ENCODE assay signal across 24 mouse cellular contexts in the genomic region with DNA sequence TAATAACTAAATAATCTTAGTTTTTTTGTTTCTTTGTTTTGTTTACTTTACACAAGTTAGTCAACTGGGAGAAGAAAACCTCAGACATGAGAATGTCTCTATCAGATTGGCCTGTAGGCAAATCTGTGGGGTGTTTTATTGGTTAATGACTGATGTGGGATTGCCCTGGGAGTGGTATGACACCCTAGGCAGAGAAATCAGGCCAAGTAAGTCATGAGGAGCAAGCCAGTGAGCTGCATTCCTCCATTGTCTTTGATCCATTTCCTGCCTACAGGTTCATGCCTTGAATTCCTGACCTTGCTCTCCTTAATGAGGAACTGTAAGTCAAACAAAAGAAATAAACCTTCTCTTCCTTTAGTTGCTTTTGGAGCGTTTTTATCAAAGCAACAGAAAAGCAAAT.
DNase-seq lines count a peak whose midpoint lies in the region; ATAC-seq and TF ChIP-seq lines count a peak whose summit lies in the region.
"Had no signal": no experiment of that assay in that cellular context is flagged by ENCODE, and none has a peak within 500 bp of the region (broad histone marks: within the 10 kb centered on the region; RNA-seq: fewer than 3 reads in every experiment).

No protein-coding gene starts in this region.

- H3K27me3 ChIP-seq in kidney, adult 2 months (replicated peaks; ENCODE audit: control insufficient read depth, insufficient read depth, low read length): no peaks in the 10 kb centered on the region
- no peaks in the 10 kb centered on the region for H3K27me3 ChIP-seq in midbrain, embryonic 11.5 days (ENCODE audit: control insufficient read depth, insufficient read depth, low read length)
- H3K27me3 ChIP-seq in midbrain, postnatal 0 days (ENCODE audit: insufficient read depth, low read length): no peaks in the 10 kb centered on the region
- H3K27me3 ChIP-seq: embryonic facial prominence, embryonic 13.5 days; embryonic facial prominence, embryonic 15.5 days; forebrain, embryonic 12.5 days had no signal

- H3K9me3 ChIP-seq in midbrain, embryonic 11.5 days (ENCODE audit: control insufficient read depth, low read length): no peaks in the 10 kb centered on the region
- H3K9me3 ChIP-seq in midbrain, postnatal 0 days (ENCODE audit: low read length): no peaks in the 10 kb centered on the region
- H3K9me3 ChIP-seq: embryonic facial prominence, embryonic 13.5 days; embryonic facial prominence, embryonic 15.5 days; forebrain, embryonic 10.5 days; forebrain, embryonic 12.5 days had no signal

- H3K4me2 ChIP-seq in midbrain, embryonic 11.5 days: no peak overlapping the region
- no peak overlapping the region for H3K4me2 ChIP-seq in midbrain, postnatal 0 days (ENCODE audit: low read depth, low read length, poor library complexity, severe bottlenecking)
- H3K4me2 ChIP-seq: embryonic facial prominence, embryonic 13.5 days; embryonic facial prominence, embryonic 15.5 days; forebrain, embryonic 12.5 days had no signal

- peaks cover 3% of the 10 kb centered on the region; the same call in 1 of the 2 replicates for H3K4me1 ChIP-seq in kidney, adult 2 months (ENCODE audit: control insufficient read depth, insufficient read depth, low read length)
- no peaks in the 10 kb centered on the region for H3K4me1 ChIP-seq in midbrain, embryonic 11.5 days (ENCODE audit: control insufficient read depth, insufficient read depth, low read length)
- H3K4me1 ChIP-seq in midbrain, postnatal 0 days (ENCODE audit: insufficient read depth, low read length): no peaks in the 10 kb centered on the region
- H3K4me1 ChIP-seq: embryonic facial prominence, embryonic 13.5 days; embryonic facial prominence, embryonic 15.5 days; forebrain, embryonic 10.5 days; forebrain, embryonic 12.5 days had no signal

- H3K27ac ChIP-seq in kidney, adult 2 months (ENCODE audit: insufficient read depth, low read depth, low read length): no peak overlapping the region
- no peak overlapping the region for H3K27ac ChIP-seq in midbrain, embryonic 11.5 days (ENCODE audit: low read depth, low read length)
- H3K27ac ChIP-seq in midbrain, postnatal 0 days (ENCODE audit: low read depth, low read length): no peak overlapping the region
- H3K27ac ChIP-seq: embryonic facial prominence, embryonic 13.5 days; embryonic facial prominence, embryonic 15.5 days; forebrain, embryonic 10.5 days; forebrain, embryonic 12.5 days had no signal

- H3K9ac ChIP-seq in midbrain, embryonic 11.5 days (ENCODE audit: low read length): no peak overlapping the region
- no peak overlapping the region for H3K9ac ChIP-seq in midbrain, postnatal 0 days (replicated peaks; ENCODE audit: low read length, poor library complexity, severe bottlenecking)
- H3K9ac ChIP-seq: embryonic facial prominence, embryonic 13.5 days; embryonic facial prominence, embryonic 15.5 days; forebrain, embryonic 12.5 days had no signal

- no peak for ATAC-seq in midbrain, embryonic 11.5 days (ENCODE audit: low FRiP score)
- ATAC-seq in midbrain, postnatal 0 days (ENCODE audit: low FRiP score): no peak
- ATAC-seq: forebrain, embryonic 14.5 days; forebrain, embryonic 16.5 days had no signal

- peak; percentile 66 for DNase-seq in kidney, adult 2 months
- no peak for DNase-seq in kidney, adult 11 months
- peak; percentile 7 for DNase-seq in kidney, postnatal 14 days
- no peak for DNase-seq in kidney, postnatal 10 days
- peak; percentile 37 for DNase-seq in midbrain, embryonic 11.5 days (ENCODE audit: low spot score, missing footprints)
- DNase-seq in midbrain, postnatal 0 days (ENCODE audit: low spot score): no peak
- peak; percentile 11 for DNase-seq in R1 (ENCODE audit: low read depth, low spot score)
- no peak for DNase-seq in adrenal gland, adult 2 months
- DNase-seq: adrenal gland, adult 8-10 months; adrenal gland, postnatal 14 days; adrenal gland, postnatal 36 days; cerebellum, adult 11-12 months; cerebellum, adult 2 months; cerebellum, adult 9-10 months; cerebellum, postnatal 10 days; cerebellum, postnatal 25 days; embryo, embryonic 11 days had no signal

- TF ChIP-seq CTCF in kidney, adult 2 months (conservative IDR thresholded peaks at IDR 0.05; ENCODE audit: insufficient read depth, insufficient read length, low read depth, low read length): no peak
- no peak for TF ChIP-seq CTCF in midbrain, postnatal 0 days (IDR thresholded peaks at IDR 0.05)

- WGBS in kidney, adult 2 months: 69% methylated on average over 1 of the region's 1 CpGs
- 97% methylated on average over 1 of the region's 1 CpGs for WGBS in midbrain, embryonic 11.5 days
- WGBS in midbrain, postnatal 0 days: 96% methylated on average over 1 of the region's 1 CpGs

- TF ChIP-seq POLR2A in kidney, adult 2 months (IDR thresholded peaks at IDR 0.05; ENCODE audit: low read depth, low read length): no peak

- no peaks in the 10 kb centered on the region for H3K36me3 ChIP-seq in kidney, adult 2 months (ENCODE audit: control insufficient read depth, insufficient read depth, low read length)
- H3K36me3 ChIP-seq in midbrain, embryonic 11.5 days (ENCODE audit: control insufficient read depth, insufficient read depth, low read length): no peaks in the 10 kb centered on the region
- H3K36me3 ChIP-seq in midbrain, postnatal 0 days (ENCODE audit: insufficient read depth, low read length): no peaks in the 10 kb centered on the region
- H3K36me3 ChIP-seq: embryonic facial prominence, embryonic 13.5 days; embryonic facial prominence, embryonic 15.5 days; forebrain, embryonic 10.5 days; forebrain, embryonic 12.5 days had no signal

- H3K4me3 ChIP-seq in kidney, adult 2 months (ENCODE audit: insufficient read depth, low read depth, low read length): no peak overlapping the region
- no peak overlapping the region for H3K4me3 ChIP-seq in midbrain, embryonic 11.5 days (ENCODE audit: low read depth, low read length)
- H3K4me3 ChIP-seq in midbrain, postnatal 0 days (ENCODE audit: low read depth, low read length): no peak overlapping the region
- H3K4me3 ChIP-seq: embryonic facial prominence, embryonic 13.5 days; embryonic facial prominence, embryonic 15.5 days; erythroblast, embryonic 14.5 days; forebrain, embryonic 10.5 days; forebrain, embryonic 12.5 days had no signal

Comparison
In these comparisons a context has a peak if more than half of its experiments do, and no peak if none do; other contexts are left out.
1. DNase-seq: peak in kidney, adult 2 months (single experiment), kidney, postnatal 14 days (single experiment), midbrain, embryonic 11.5 days (single experiment) and R1 (single experiment); none in kidney, adult 11 months (single experiment), kidney, postnatal 10 days (single experiment), midbrain, postnatal 0 days (single experiment) and adrenal gland, adult 2 months (single experiment).